Mouse (Mus musculus) spleen, embryonic (tissue): ENCODE data around the gene Ssh3.

Experiments
- CTCF ChIA-PET: fragments of 350-600 bp; sonication (Branson Sonifier 250); formaldehyde crosslinking; loops from one replicate; lab custom pipeline; 2022; lab: Charles Lee

Gene Ssh3

GRCm38 (mm10) chr19:4255583-4256162 lies 13.3 kb downstream of the Ssh3 start:
- CTCF ChIA-PET: interaction anchor here (0.6 to 0.7 kb wide), 2 partner anchors 286 to 365 kb away, joined by 3 read pairs; no protein-coding TSS in a partner anchor

GRCm38 (mm10) chr19:4254230-4254629 lies 14.8 kb downstream of the Ssh3 start:
- CTCF ChIA-PET: interaction anchor here (0.5 kb wide), 1 partner anchor 50 kb away, joined by 3 read pairs; no protein-coding TSS in a partner anchor

- CTCF ChIA-PET: interaction anchor here (0.8 to 1.1 kb wide), 2 partner anchors 31 to 136 kb away, joined by 3 read pairs; no protein-coding TSS in a partner anchor
Observed at GRCm38 (mm10) chr19:4248683-4249082, 20.3 kb downstream of the Ssh3 start.

- CTCF ChIA-PET: interaction anchor here (0.7 kb wide), 1 partner anchor 200 kb away, joined by 3 read pairs; no protein-coding TSS in a partner anchor
Observed at GRCm38 (mm10) chr19:4247010-4247409, 22.0 kb downstream of the Ssh3 start.

GRCm38 (mm10) chr19:4244775-4245174 lies 24.2 kb downstream of the Ssh3 start:
- CTCF ChIA-PET: no interaction called here

GRCm38 (mm10) chr19:4242416-4242815 lies 26.6 kb downstream of the Ssh3 start:
- CTCF ChIA-PET: interaction anchor here (0.6 to 0.9 kb wide), 2 partner anchors 11 to 31 kb away, joined by 3 to 5 read pairs; partner anchors contain the start of gene Pold4

GRCm38 (mm10) chr19:4240247-4240668 lies 28.7 kb downstream of the Ssh3 start:
- CTCF ChIA-PET: no interaction called here

GRCm38 (mm10) chr19:4234548-4234947 lies 34.4 kb downstream of the Ssh3 start:
- CTCF ChIA-PET: interaction anchor here (0.6 kb wide), 1 partner anchor 687 kb away, joined by 5 read pairs; no protein-coding TSS in a partner anchor

- CTCF ChIA-PET: interaction anchor here (0.5 to 1.3 kb wide), 4 partner anchors 25 to 181 kb away, joined by 3 to 5 read pairs (median 3); no protein-coding TSS in a partner anchor
Observed at GRCm38 (mm10) chr19:4232651-4233050, 36.3 kb downstream of the Ssh3 start.

GRCm38 (mm10) chr19:4232186-4232572 lies 36.8 kb downstream of the Ssh3 start:
- CTCF ChIA-PET: interaction anchor here (0.6 to 1.3 kb wide), 7 partner anchors 11 to 371 kb away, joined by 3 to 5 read pairs (median 3); no protein-coding TSS in a partner anchor

GRCm38 (mm10) chr19:4231253-4232185 lies 37.5 kb downstream of the Ssh3 start, which contains the start of gene Pold4:
Gene Pold4 (plus strand): TSS chr19:4231899.
- CTCF ChIA-PET: interaction anchor here (0.6 to 2.8 kb wide), 6 partner anchors 11 to 372 kb away, joined by 3 to 27 read pairs (median 4); partner anchors contain the start of gene Rad9a

- CTCF ChIA-PET: interaction anchor here (1.3 to 2.8 kb wide), 2 partner anchors 14 to 29 kb away, joined by 12 to 19 read pairs; partner anchors contain the start of gene Rad9a
Observed at GRCm38 (mm10) chr19:4230415-4230814, 38.6 kb downstream of the Ssh3 start.

- CTCF ChIA-PET: interaction anchor here (0.6 to 2.8 kb wide), 9 partner anchors 12 to 131 kb away, joined by 3 to 19 read pairs (median 6); partner anchors contain the start of gene Rad9a
Observed at GRCm38 (mm10) chr19:4229451-4230076, 39.4 kb downstream of the Ssh3 start.

- CTCF ChIA-PET: interaction anchor here (0.5 to 2.8 kb wide), 12 partner anchors 8 to 217 kb away, joined by 3 to 14 read pairs (median 4); partner anchors contain the start of genes AC109138.7, Clcf1 and Rad9a
Observed at GRCm38 (mm10) chr19:4228891-4229290, 40.1 kb downstream of the Ssh3 start.

- CTCF ChIA-PET: interaction anchor here (0.5 to 2.8 kb wide), 10 partner anchors 9 to 216 kb away, joined by 3 to 14 read pairs (median 6); partner anchors contain the start of genes AC109138.7, Clcf1 and Rad9a
Observed at GRCm38 (mm10) chr19:4227894-4228678, 40.9 kb downstream of the Ssh3 start.

- CTCF ChIA-PET: interaction anchor here (1.2 to 2.3 kb wide), 4 partner anchors 10 to 23 kb away, joined by 4 to 14 read pairs (median 8); partner anchors contain the start of genes AC109138.7 and Clcf1
Observed at GRCm38 (mm10) chr19:4227446-4227845, 41.5 kb downstream of the Ssh3 start.

- CTCF ChIA-PET: interaction anchor here (0.6 to 2.3 kb wide), 4 partner anchors 9 to 503 kb away, joined by 3 to 14 read pairs (median 8); no protein-coding TSS in a partner anchor
Observed at GRCm38 (mm10) chr19:4226779-4227178, 42.2 kb downstream of the Ssh3 start.

- CTCF ChIA-PET: no interaction called here
Observed at GRCm38 (mm10) chr19:4222165-4222564, 46.8 kb downstream of the Ssh3 start.

- CTCF ChIA-PET: no interaction called here
Observed at GRCm38 (mm10) chr19:4220957-4221743, 47.8 kb downstream of the Ssh3 start.
